Mouse (Mus musculus): ENCODE measurements around the gene Fancc. TPM values are rescaled to one million over a fixed set of nuclear protein-coding genes. Genes with fewer than 3 reads are reported as not detected.

The Fancc gene
- polyA plus RNA-seq, 1 experiment from 2014 or later = 12.8 TPM

DNA sequence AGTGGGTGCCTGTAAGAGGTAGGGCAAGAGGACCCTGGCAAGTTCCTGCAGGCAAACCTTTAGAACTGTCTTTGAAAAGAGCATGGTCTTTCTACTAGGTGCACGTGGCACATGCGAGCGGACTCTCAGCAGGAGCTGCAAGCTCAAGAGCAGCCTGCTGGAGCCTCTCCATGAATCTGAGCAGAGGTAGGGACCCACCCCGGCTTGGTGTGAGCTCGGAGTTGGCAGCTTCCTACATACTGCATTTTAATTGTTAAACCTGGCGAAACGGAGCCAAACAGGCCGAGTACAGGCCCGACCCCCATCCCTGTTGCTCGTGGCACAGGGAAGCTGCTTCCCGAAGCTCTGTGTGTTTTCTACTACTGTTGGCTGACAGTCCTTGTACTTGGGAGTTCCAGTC lies 200.8 kb downstream of the Fancc start:
- Histone ChIP-seq H3K27me3 (replicated peaks; ENCODE audit: control insufficient read depth, insufficient read depth, low read length) (no peaks in the 10 kb centered on the region), H3K4me3 (ENCODE audit: low read depth, low read length) (no peak overlapping the region), H3K4me1 (ENCODE audit: control insufficient read depth, insufficient read depth, low read length) (peaks cover 7% of the 10 kb centered on the region), H3K4me2 (ENCODE audit: low read length) (no peak overlapping the region), H3K36me3 (ENCODE audit: control insufficient read depth, insufficient read depth, low read length) (peaks cover 29% of the 10 kb centered on the region), H3K9me3 (replicated peaks; ENCODE audit: control insufficient read depth, low read length) (no peaks in the 10 kb centered on the region), H3K9ac (ENCODE audit: low read length) (no peak overlapping the region), H3K27ac (ENCODE audit: low read depth, low read length) (no peak overlapping the region)
- ATAC-seq = no peak
- 84% methylated on average over 11 of the region's 11 CpGs for WGBS
- no peak for DNase-seq (ENCODE audit: low spot score)

DNA sequence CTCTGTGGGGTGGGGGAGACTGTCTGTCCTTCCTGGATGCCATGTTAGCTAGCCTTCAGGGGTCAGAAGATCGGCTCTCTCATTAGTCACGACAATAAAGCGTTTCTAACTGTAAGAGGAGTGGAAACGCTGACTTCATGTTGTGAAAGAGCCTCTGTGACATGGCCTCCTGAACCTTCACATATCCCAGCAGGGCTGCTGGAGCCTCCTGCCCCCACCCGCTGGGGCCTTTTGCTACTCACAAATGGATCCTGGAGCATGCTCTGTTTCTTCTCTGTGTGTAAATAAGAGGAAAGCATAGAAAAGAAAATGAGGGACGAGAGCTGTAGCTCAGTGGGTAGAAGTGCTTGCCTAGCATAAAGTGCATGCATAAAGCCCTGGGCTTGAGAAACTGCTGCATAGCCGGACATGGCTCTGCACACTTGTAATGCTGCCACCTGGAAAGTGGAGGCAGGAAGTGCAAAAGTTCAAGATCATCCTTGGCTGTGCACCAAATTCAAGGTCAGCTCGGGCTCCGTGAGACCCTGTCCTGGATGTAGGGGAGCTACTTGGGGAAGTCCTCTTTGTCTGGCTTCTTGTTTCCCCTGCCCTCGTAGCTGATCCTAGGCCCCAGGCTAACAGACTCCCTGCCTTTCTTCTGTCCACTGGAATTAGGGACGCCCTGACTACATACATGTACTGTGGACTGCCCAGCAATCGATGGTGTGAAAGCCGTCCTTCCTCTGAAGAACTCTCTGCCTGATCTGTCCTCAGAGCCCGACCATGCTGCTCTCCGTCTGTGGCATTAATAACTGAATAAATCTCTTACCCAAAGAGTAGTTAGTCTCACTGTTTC lies 202.5 kb downstream of the Fancc start:
- Histone ChIP-seq H3K9ac (ENCODE audit: low read length) (no peak overlapping the region), H3K4me1 (ENCODE audit: control insufficient read depth, insufficient read depth, low read length) (peaks cover 7% of the 10 kb centered on the region), H3K4me3 (ENCODE audit: low read depth, low read length) (no peak overlapping the region), H3K4me2 (ENCODE audit: low read length) (no peak overlapping the region), H3K36me3 (ENCODE audit: control insufficient read depth, insufficient read depth, low read length) (peaks cover 19% of the 10 kb centered on the region), H3K27ac (ENCODE audit: low read depth, low read length) (no peak overlapping the region), H3K27me3 (replicated peaks; ENCODE audit: control insufficient read depth, insufficient read depth, low read length) (no peaks in the 10 kb centered on the region), H3K9me3 (replicated peaks; ENCODE audit: control insufficient read depth, low read length) (no peaks in the 10 kb centered on the region)
- ATAC-seq = peak; percentile 16; the same call in 1 of the 2 replicates
- peak; percentile 48 for DNase-seq (ENCODE audit: low spot score)
- WGBS = 22% methylated on average over 15 of the region's 15 CpGs

DNA sequence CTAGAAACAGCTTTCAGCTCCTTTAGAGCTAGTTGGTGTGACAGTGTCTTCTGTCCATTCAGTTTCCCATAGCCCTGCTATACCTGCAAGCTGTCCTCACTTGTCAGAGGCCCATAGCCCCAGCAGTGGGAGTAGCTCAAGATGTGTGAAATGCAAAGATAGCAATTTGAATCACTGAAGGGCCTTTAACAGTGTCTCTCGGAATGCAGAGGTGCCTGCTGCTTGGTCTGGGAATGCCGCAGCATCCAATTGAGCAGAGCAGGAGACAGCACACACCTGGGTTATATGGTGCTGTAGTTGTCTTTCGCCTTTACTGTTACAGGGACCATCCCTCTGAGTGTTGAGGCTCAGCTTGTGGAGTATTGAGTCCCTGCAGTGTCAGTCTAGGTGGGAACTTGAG lies 203.4 kb downstream of the Fancc start:
- no peak overlapping the region; the same call in 1 of the 2 replicates for H3K27ac ChIP-seq (ENCODE audit: low read depth, low read length)
- no peak overlapping the region for H3K4me2 ChIP-seq (ENCODE audit: low read length)
- H3K9me3 ChIP-seq (replicated peaks; ENCODE audit: control insufficient read depth, low read length) = no peaks in the 10 kb centered on the region
- no peak for DNase-seq (ENCODE audit: low spot score)
- peaks cover 7% of the 10 kb centered on the region for H3K4me1 ChIP-seq (ENCODE audit: control insufficient read depth, insufficient read depth, low read length)
- peaks cover 13% of the 10 kb centered on the region; the same call in 1 of the 2 replicates for H3K36me3 ChIP-seq (ENCODE audit: control insufficient read depth, insufficient read depth, low read length)
- no peak overlapping the region for H3K9ac ChIP-seq (ENCODE audit: low read length)
- H3K27me3 ChIP-seq (replicated peaks; ENCODE audit: control insufficient read depth, insufficient read depth, low read length) = no peaks in the 10 kb centered on the region
- 62% methylated on average over 3 of the region's 3 CpGs for WGBS
- no peak for ATAC-seq
- no peak overlapping the region for H3K4me3 ChIP-seq (ENCODE audit: low read depth, low read length)

DNA sequence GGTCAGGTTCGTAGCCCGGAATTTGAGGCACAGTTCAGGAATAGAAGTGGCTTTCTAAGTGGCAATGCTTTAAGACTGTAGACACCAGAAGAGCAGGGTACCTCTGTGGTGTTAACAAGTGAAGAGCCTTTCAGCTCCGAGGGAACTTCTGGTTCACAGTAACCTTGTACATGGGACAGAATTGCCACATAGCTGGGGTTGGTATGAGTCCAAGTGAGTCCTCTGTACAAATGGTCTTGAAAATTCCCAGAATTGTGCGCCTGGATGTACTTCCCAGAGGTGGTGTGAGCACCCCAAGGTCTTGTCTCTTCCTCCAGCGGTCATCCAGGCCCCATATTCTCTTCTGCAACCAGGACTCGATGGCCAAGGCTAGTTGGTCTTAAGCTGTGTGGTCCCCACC lies 206.1 kb downstream of the Fancc start:
- Histone ChIP-seq H3K9ac (ENCODE audit: low read length) (no peak overlapping the region), H3K4me1 (ENCODE audit: control insufficient read depth, insufficient read depth, low read length) (peaks cover 10% of the 10 kb centered on the region), H3K27ac (ENCODE audit: low read depth, low read length) (no peak overlapping the region), H3K9me3 (replicated peaks; ENCODE audit: control insufficient read depth, low read length) (no peaks in the 10 kb centered on the region), H3K4me2 (ENCODE audit: low read length) (no peak overlapping the region), H3K27me3 (replicated peaks; ENCODE audit: control insufficient read depth, insufficient read depth, low read length) (no peaks in the 10 kb centered on the region), H3K4me3 (ENCODE audit: low read depth, low read length) (no peak overlapping the region), H3K36me3 (ENCODE audit: control insufficient read depth, insufficient read depth, low read length) (0 out of 2 replicates have a peak, but pooled peaks cover 8% of the 10 kb centered on the region)
- ATAC-seq (no peak), DNase-seq (ENCODE audit: low spot score) (no peak)
- 95% methylated on average over 6 of the region's 6 CpGs for WGBS

DNA sequence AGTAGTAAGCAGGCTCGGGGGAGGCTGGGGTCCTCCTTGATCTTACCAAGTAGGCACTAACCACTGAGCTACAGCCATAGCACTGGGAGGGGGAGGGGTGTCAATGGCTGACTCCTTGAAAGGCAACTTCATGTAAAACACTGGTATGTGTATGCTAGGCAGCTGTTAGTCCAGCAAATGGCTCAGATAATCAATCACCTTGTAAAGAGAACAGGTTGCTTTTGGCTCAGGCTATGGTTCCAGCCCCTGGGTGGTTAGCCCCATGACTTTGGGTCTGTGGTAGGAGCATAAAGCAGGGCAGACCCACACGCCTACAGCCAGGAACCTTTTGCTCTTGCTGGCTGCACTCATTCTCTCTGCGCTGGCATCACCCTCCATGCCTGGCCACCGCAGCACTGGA lies 207.0 kb downstream of the Fancc start:
- H3K4me2 ChIP-seq (ENCODE audit: low read length) = no peak overlapping the region
- ATAC-seq (no peak), DNase-seq (ENCODE audit: low spot score) (no peak)
- H3K4me1 ChIP-seq (ENCODE audit: control insufficient read depth, insufficient read depth, low read length) = peaks cover 10% of the 10 kb centered on the region
- WGBS = 90% methylated on average over 4 of the region's 4 CpGs
- 0 out of 2 replicates have a peak, but pooled peaks cover 8% of the 10 kb centered on the region for H3K36me3 ChIP-seq (ENCODE audit: control insufficient read depth, insufficient read depth, low read length)
- H3K9me3 ChIP-seq (replicated peaks; ENCODE audit: control insufficient read depth, low read length) = no peaks in the 10 kb centered on the region
- no peak overlapping the region for H3K27ac ChIP-seq (ENCODE audit: low read depth, low read length)
- H3K4me3 ChIP-seq (ENCODE audit: low read depth, low read length) = no peak overlapping the region
- H3K9ac ChIP-seq (ENCODE audit: low read length) = no peak overlapping the region
- H3K27me3 ChIP-seq (replicated peaks; ENCODE audit: control insufficient read depth, insufficient read depth, low read length) = no peaks in the 10 kb centered on the region

DNA sequence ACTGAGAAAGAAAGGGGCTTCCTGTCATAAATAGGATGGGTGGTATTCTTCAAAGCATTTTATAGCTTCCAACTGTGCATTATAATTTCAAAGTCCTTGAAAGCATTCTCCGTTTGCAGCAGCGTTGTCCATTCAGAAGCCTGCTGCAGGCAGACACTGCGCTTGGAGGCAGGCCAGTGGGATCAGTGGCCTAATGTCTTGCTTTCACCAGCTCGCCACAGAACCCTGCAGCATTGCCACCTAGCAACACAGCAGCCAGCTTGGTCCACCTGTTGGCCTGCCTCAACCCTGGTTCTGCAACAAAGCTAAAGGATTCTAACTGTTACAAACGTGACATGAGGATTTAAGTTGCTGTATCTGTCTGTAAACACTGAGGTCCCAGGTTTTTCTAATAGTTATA lies 207.4 kb downstream of the Fancc start:
- Histone ChIP-seq H3K27me3 (replicated peaks; ENCODE audit: control insufficient read depth, insufficient read depth, low read length) (no peaks in the 10 kb centered on the region), H3K4me1 (ENCODE audit: control insufficient read depth, insufficient read depth, low read length) (peaks cover 10% of the 10 kb centered on the region), H3K27ac (ENCODE audit: low read depth, low read length) (no peak overlapping the region), H3K4me2 (ENCODE audit: low read length) (no peak overlapping the region), H3K4me3 (ENCODE audit: low read depth, low read length) (no peak overlapping the region), H3K9ac (ENCODE audit: low read length) (no peak overlapping the region), H3K36me3 (ENCODE audit: control insufficient read depth, insufficient read depth, low read length) (0 out of 2 replicates have a peak, but pooled peaks cover 8% of the 10 kb centered on the region), H3K9me3 (replicated peaks; ENCODE audit: control insufficient read depth, low read length) (no peaks in the 10 kb centered on the region)
- no peak for ATAC-seq
- WGBS = 44% methylated on average over 5 of the region's 5 CpGs
- peak; percentile 44 for DNase-seq (ENCODE audit: low spot score)

DNA sequence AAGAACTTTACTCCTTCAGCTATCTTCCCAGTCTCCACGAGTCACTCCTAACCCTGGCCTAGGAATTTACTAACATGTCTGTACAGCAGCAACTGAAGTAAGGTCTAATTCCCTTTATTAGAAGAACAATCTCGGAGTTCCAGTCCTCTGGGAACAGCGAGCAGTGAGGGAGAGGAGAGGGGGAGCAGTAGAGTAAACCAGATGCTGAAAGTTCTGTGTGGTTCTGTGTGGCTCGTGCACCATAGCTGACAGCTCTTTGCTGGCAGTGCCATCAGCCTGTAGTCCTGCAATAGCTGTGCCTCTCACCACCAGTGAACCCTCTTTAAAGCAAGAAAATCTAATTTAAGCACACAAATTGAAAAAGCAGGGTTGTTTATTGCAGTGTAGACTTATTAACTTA lies 207.9 kb downstream of the Fancc start:
- DNase-seq (ENCODE audit: low spot score) (no peak), ATAC-seq (no peak)
- H3K36me3 ChIP-seq (ENCODE audit: control insufficient read depth, insufficient read depth, low read length) = 0 out of 2 replicates have a peak, but pooled peaks cover 8% of the 10 kb centered on the region
- no peaks in the 10 kb centered on the region for H3K9me3 ChIP-seq (replicated peaks; ENCODE audit: control insufficient read depth, low read length)
- 43% methylated on average over 4 of the region's 4 CpGs for whole genome bisulfite sequencing
- H3K27ac ChIP-seq (ENCODE audit: low read depth, low read length) = no peak overlapping the region
- H3K27me3 ChIP-seq (replicated peaks; ENCODE audit: control insufficient read depth, insufficient read depth, low read length) = no peaks in the 10 kb centered on the region
- no peak overlapping the region for H3K4me3 ChIP-seq (ENCODE audit: low read depth, low read length)
- H3K4me1 ChIP-seq (ENCODE audit: control insufficient read depth, insufficient read depth, low read length) = peaks cover 6% of the 10 kb centered on the region
- no peak overlapping the region for H3K9ac ChIP-seq (ENCODE audit: low read length)
- H3K4me2 ChIP-seq (ENCODE audit: low read length) = no peak overlapping the region

DNA sequence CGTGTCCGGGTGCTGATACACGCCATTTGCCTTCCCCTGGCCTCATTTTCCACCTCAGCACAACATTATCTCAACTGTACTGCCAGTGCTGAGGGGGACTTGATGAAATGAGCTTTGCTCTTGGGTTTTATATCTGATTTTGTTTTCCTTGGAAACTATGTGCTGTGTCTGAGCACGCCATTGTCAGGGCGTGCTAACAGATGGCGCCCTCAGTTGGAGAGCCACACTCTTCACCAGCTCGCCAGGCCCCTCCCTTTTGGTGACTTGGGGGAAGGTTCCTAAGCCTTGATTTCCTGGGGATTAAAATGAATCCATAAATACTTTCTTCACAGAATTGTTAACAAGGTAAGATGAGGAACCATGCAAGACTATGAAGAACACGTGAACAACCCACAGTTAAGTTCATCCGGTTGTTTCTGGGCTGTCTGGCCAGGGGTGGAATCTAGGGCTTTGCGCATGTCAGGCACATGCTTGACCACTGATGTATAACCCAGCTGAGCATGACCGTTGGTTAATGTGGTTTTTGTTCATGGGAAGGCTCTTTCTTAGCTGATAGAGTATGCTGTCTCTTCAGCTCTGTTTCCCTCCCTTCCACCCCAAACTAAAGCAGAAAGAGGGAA lies 210.5 kb downstream of the Fancc start:
- peak overlapping the region; percentile 44; the same call in 1 of the 2 replicates for H3K27ac ChIP-seq (ENCODE audit: low read depth, low read length)
- DNase-seq (ENCODE audit: low spot score) (no peak), ATAC-seq (peak; percentile 48; the same call in 1 of the 2 replicates)
- H3K4me2 ChIP-seq (ENCODE audit: low read length) = no peak overlapping the region
- 0 out of 2 replicates have a peak, but pooled peaks cover 2% of the 10 kb centered on the region for H3K4me1 ChIP-seq (ENCODE audit: control insufficient read depth, insufficient read depth, low read length)
- no peaks in the 10 kb centered on the region for H3K9me3 ChIP-seq (replicated peaks; ENCODE audit: control insufficient read depth, low read length)
- peaks cover 8% of the 10 kb centered on the region; the same call in 1 of the 2 replicates for H3K36me3 ChIP-seq (ENCODE audit: control insufficient read depth, insufficient read depth, low read length)
- WGBS = 85% methylated on average over 11 of the region's 11 CpGs
- no peak overlapping the region for H3K4me3 ChIP-seq (ENCODE audit: low read depth, low read length)
- H3K9ac ChIP-seq (ENCODE audit: low read length) = no peak overlapping the region
- no peaks in the 10 kb centered on the region for H3K27me3 ChIP-seq (replicated peaks; ENCODE audit: control insufficient read depth, insufficient read depth, low read length)

DNA sequence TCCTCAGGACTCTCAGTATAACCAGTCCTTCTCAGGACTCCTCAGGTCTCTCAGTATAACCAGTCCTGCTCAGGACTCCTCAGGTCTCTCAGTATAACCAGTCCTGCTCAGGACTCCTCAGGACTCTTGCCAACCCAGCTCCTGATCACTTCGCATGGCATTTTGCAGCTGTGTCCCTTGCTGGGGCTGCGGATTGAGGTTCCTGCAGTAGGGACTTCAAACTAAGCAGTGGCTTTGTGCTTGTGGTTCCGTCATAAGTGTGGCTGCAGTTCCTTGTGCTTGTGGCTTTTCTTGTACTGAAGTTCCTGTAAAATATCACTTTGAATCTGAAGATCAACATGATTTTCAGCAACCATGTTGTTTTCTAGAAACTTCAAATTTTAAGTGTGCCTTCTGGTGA lies 212.3 kb downstream of the Fancc start:
- Histone ChIP-seq H3K27ac (ENCODE audit: low read depth, low read length) (no peak overlapping the region), H3K9ac (ENCODE audit: low read length) (no peak overlapping the region), H3K4me2 (ENCODE audit: low read length) (no peak overlapping the region), H3K27me3 (replicated peaks; ENCODE audit: control insufficient read depth, insufficient read depth, low read length) (no peaks in the 10 kb centered on the region), H3K4me1 (ENCODE audit: control insufficient read depth, insufficient read depth, low read length) (0 out of 2 replicates have a peak, but pooled peaks cover 2% of the 10 kb centered on the region), H3K36me3 (ENCODE audit: control insufficient read depth, insufficient read depth, low read length) (peaks cover 8% of the 10 kb centered on the region; the same call in 1 of the 2 replicates), H3K4me3 (ENCODE audit: low read depth, low read length) (no peak overlapping the region), H3K9me3 (replicated peaks; ENCODE audit: control insufficient read depth, low read length) (no peaks in the 10 kb centered on the region)
- WGBS = 90% methylated on average over 3 of the region's 3 CpGs
- DNase-seq (ENCODE audit: low spot score) (no peak), ATAC-seq (no peak)

Data from forebrain, embryonic 14.5 days (tissue).